Mouse (Mus musculus): ENCODE results near the gene Mmrn1.
"Not testable (repeated sequence)": the region's sequence is repeated elsewhere in the genome, so short reads cannot be mapped to it uniquely, and the experiment has no call there.

The Mmrn1 gene

DNA sequence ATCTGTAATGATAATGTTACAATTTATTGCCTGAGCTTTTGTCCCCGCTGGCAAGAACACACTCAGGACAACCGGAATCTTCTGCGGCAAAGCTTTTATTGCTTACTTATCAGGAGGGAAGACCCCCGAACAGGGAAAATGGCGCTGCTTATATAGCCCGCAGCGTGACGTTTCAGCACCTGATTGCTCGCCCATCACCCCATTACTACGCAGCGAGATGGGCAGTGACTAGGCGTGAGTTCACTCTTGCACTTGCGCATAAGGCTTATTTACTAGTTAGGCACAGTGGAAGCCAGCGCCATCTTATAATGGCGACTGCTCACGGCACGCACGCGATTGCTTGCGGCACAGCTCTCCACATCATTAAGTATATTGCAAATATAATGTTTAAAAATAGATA, at the start of gene Mmrn1:
Gene Mmrn1 (plus strand): TSS at position 301 of the 400 bp plus-strand sequence.
- DNase-seq = not testable (repeated sequence)

DNA sequence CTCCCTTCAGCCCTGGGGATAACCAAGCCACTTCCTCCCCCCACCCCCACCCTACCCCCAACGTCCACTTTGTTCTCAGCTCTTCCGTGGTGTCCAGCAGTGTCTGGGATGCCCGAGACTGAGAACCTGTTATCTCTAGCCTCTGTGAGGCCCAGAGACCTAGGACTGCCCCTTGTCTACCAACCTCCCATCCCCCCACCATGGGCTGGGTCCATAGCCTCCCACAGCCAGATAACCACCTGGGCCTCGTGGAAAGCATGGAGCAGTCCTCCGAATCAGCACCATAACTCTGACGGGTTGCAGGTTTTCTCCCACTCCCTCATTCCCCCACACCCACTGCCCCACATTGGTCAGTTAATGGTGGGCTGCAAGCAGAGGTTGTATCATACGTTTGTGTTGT, 44.4 kb upstream of the Mmrn1 start:
- no peak for DNase-seq

DNA sequence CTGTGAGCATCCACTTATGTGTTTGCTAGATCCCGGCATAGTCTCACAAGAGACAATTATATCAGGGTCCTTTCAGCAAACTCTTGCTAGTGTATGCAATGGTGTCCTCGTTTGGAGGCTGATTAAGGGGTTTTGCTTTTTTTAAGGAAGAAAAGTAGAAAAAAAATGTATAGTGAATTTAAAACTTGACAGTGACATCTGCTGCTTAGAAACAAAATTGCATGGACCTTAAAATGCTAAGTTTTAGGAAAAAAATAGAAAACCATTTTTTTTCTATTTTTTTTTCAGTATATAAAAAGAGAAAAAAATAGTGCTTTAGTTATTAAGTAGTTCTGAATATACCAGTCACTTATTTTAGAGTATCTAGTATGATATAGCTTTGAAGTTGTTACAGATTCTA, 43.2 kb upstream of the Mmrn1 start:
- no peak for DNase-seq

DNA sequence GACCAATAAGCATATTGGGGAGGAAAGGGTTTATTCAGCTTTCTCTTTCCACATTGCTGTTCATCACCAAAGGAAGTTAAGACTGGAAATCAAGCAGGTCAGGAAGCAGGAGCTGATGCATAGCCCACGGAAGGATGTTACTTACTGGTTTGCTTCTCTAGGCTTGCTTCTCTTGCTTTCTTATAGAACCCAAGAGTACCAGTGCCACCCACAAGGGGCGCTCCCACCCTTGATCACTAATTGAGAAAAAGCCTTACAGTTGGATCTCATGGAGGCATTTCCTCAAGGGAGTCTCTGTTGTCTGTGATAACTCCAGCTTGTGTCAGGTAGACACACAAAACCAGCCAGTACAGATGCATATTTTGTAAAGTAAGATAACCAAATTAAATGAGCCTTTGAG, 17.5 kb upstream of the Mmrn1 start:
- no peak for DNase-seq

DNA sequence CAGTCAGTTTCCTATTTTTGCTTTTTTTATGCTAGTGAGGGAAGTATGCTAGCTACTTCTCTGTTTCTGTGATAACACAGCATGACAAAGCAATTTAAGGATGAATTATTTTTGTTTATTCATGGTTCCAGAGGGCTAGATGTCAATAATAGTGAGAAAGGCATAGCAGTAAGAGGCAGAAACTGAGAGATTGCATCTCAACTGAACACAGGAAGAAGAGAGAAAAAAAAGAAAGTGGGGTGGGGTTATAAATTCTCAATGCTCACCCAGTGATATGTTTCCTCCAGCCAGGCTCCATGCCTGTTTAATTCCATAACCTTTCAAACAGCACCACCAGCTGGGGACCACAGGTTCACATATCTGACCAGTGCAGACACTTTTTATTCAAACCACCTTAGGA, 6.6 kb downstream of the Mmrn1 start:
- DNase-seq = peak; percentile 12

DNA sequence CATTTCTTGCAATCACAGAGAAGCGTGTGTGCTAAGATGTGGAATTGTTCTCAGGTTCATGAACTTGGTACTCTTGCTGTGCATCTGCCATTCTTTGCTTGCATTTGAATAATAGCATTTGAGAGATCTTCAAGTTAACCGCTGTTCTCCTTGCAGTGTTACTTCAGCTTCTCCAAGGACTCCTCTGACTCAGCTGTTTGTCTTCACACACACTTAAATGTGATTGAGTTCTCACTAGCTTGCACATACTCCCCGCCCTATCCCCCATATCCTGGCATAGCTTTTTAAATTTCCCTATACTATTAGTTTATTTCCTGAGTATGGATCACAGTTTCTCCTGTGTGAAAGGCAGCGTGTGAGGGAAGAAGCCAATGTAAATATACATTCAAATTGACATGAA, 10.1 kb downstream of the Mmrn1 start:
- no peak for DNase-seq

DNA sequence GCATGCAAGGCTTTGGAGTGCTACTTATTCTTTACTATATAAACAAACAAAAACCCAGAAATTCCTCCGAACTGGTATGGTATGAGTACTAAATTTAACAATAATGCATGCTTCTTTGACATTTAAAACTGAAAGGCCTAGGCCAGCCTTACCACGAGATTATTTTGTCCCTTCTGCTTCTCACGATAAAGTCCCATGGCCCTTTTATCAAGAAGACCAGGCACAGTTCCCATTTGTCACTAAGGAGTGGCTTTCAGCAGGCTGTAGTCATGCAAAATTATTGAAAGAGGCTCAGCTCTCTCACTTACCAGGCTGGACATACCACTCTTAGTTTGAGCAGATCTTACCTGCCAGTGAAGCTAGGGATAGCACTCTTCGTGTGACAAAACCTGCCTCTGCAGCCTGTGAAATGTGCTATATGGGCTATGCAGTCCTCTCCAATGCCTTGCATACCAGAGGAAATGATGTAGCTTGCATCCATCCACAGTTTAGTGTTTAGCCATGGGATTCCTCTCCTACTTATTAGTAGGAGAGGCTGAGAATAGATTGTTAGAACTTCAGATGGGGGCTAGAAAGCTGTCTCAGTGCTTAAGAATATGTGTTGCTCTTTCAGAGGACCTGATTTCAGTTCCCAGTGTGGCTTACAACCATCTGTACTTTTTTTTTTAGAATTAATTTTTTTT, 10.8 kb downstream of the Mmrn1 start:
- no peak for DNase-seq

DNA sequence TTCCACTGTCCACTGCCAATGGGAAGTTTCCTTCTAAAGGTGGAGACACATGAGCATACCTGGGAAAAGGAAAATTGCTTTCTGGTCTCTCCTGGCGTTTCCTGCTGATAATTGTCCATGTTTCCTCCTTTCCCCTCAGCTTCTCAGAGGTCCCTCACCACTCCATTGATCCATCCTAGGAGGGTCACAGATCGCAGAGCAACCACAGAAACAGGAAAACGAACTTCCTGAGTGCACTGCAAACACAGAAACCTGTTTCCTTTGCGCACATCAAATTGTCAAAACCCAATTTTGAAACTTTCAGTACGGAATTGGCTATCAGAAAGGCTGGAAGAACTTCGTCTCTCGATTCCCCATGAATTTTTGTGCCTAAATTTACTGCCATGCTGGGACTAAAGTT, 19.4 kb downstream of the Mmrn1 start:
- DNase-seq = no peak

DNA sequence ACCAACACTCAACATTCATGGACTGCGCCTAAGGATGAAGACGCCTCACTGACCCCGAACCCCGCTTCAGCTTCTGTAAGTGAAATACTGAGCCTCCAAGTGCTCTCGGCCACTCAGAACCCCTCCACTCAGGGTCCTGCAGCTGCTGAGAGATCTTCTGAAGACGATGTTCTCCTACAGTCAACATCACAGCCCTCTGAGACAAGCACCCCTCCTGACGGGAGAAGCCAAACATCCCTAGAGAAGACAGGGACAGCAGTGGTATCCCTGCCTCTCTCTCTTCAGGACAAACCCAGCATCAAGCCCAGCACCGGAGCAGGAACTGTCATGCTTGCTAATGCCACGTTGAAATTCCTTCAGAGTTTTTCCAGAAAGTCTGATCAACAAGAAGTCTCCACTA, 19.8 kb downstream of the Mmrn1 start:
- no peak for DNase-seq

DNA sequence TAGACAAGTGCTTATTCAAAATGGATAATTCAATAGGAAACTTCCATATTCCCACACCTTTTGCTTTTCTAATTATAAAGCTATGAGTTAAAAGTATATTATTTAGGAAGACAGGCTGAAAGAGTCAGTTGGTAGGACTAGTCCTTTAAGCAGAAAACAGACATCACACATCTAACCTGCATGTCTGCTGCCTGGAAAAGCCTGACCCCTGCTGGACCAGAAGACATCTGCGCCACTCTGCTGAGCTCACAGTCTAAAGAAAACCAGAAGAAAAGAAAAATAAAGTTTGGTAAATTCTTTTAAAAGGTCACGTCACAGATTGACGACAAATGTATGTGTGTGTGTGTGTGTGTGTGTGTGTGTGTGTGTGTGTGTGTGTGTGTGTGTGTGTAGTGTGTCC, 25.6 kb downstream of the Mmrn1 start:
- peak; percentile 38 for DNase-seq

DNA sequence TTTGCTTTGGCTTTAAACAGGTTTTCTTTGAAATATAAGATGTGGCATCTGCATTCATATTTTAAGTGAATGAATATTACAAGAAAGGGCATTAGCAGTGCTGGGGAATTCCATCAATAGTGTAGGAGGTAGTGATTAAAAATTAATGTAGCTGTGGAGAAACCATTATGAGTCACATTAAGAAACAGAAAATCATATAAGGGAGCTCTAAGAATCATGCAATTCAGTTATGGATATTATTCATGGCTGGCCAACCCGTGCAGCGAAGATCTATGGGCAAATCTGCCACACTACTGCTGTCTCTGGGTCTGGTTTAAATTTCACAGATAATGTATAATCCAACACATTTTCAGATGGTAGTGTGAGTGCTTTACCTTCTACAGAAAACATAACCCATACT, 36.5 kb downstream of the Mmrn1 start:
- no peak for DNase-seq

DNA sequence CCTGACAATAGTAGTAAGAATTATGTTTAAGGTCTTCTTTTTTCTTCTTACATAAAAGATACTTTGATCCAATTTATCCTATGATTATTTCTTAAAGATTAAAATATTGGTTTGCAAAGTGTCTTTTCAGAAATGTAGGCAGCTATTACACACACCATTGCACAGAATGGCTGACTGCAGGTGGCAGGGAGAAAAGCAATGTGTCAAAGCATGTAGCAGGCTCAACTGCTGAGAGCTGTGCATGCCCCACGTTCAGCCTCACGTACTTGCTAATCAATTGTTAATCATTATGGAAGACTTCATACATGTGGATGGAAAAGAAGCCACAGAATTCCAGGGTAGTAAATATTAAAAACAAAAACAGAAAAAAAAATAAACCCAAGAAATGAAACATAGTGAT, 37.1 kb downstream of the Mmrn1 start:
- no peak for DNase-seq

DNA sequence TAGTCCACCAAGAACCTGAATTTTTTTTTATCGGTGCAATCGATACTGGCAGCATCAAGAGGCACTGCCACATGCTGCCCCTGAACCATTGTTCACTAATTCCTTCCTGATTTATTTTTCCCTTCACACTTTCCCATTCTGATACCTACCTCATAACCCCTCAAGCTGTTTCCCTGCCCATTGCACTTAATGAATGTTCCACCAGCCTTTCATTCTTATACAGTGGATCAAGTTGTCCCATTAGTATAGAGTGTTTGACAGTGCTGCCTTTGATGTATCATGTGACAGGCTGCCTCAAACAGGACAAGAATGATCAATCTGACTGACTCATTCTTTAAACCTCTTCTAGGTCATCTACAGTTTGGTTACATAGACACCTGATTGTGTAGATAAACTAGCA, 37.9 kb downstream of the Mmrn1 start:
- DNase-seq = no peak

DNA sequence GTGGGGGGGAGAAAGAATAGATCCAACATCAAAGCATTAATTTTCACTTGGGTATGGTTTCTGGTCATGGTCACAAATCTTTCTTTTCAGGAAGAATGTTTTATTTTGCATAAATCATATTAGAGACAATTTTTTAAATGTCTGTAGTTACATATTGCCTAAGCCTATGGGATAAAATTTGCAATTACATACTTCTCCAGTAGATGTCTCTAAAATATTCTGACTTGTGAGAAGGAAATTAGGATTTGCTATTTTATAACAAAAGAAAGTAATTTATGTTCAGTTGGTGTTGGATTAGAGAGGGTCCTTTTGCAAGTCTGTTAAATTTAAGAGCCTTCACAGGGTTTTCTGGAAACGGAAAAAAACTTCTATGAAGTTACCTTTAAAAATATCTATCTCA, 39.0 kb downstream of the Mmrn1 start:
- DNase-seq = no peak

DNA sequence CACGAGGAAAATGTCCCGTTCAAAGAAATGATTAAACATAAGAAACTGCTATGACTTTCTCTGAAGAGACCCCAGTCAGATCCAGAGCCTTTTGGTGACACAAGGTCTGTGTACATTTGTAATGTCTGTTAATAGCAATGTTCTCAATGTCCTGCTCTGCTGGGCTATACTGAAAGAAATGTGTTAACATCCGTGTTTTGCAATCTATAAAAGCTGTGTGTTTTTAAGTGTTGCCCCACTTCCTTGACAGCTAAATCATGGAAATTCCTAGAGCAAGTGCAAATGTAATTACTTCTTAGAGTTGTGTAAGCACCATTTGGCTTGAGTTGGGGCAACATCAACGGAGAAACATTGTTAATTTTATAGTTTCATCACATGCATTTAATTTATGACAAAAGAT, 42.2 kb downstream of the Mmrn1 start:
- no peak for DNase-seq

DNA sequence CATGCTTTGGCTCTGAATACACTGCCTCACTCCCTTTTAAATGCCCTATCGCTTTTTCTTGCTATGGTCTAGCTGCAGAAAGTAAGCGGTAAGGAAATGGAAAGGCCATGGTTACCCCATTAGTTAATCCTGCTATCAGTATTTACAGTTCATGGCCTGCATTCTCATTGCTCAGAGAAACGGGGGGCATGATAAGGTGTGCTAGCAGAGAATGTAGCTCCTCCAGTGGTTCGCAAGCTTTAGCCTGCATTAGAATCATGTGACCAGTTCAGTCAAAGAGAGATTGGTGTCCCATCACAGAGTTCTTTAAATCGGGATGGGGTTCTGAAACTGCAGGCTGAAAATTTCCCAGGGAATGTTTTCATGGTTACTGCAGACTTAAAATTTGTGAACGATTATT, 44.6 kb downstream of the Mmrn1 start:
- no peak for DNase-seq

DNA sequence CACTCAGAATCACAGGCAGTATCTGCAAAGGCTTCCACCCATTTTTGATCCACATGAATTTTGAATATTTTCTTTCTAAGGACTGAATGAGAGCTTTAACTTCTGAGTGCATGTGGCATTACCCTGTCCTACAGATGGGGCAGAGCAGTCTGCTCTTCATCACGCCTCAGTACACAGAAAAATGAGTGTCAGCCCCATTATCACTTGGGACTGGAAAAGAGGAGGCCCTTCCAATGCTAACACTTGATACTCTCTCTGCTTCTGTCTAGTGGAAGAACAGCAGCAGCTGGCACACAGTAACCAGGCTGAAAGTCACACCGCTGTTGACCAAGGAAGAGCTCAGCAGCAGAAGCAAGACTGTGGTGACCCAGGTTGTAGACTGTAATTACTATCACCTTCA, 46.0 kb downstream of the Mmrn1 start:
- no peak for DNase-seq

DNA sequence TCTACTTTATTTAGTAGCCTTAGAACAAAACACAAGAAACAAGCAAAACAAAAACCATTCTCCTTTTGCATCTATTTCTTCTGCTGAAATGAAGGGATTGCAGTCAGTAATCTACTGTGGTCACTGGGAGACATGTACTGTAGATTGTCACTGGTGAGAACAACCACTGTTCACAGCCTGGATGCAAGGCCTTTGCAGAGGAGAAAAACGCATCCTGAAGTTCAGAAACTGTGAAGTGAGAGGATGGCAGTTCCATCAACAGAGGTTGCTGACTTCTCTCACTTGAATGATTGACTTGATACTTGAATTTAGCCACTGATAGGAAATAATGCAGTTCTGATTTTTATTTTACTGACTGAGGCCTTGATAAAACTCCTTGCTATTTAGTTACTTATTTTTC, 53.8 kb downstream of the Mmrn1 start:
- DNase-seq = no peak

DNA sequence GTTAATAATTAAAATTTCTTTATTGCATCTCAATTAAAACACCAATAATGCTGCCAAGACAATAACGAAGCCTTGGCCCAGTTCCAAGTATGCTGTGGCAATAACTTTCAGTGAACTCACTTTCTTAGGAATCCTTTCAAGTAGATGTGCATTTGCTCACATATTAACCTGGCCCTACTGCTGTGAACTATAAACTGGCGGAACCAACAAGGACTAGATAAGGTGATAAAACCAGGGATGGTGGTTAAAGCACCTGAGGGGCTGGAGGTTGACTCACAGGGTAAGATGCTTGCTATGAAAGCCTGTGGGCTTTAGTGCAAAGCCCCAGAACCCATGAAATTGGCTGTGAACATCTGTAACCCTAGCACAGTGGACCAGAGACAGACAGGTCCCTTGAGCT, 54.3 kb downstream of the Mmrn1 start:
- no peak for DNase-seq

DNA sequence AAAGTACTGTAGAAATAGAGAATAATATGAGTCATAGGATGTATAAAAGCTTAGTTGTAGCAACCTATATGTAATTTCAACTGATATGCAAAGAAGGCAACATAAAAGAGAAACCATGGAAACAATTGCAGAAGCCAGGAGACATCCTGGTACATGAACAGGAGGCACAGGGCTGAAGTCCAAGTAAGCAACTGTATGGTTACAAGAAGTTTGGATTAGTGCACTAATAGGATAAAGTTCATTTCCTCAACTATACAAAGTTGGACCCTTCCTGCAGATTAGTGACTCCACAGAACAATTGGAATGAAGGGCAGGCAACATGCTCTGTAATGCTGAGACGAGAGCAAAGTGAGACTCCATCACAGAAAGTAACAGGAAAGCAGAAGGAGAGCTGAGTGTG, 59.6 kb downstream of the Mmrn1 start:
- DNase-seq = no peak

DNA sequence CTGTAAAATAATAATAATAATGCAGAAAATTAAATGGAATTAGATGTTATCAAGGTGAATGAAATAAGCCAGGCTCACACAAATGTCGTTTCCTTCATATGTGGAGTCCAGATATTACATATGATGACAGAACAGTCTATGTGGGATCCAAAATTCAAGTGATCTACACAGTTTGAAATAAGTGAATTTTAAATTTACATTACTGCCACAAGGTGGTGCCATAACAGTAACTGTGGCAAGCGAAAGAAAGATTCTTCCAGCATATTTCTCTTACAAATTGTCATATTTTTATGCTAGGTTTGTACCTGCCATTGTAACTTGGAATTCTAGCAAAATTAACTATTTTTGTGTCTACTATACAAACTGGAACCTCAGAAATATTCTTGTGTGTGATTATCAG, 61.1 kb downstream of the Mmrn1 start:
- DNase-seq = peak; percentile 9

DNA sequence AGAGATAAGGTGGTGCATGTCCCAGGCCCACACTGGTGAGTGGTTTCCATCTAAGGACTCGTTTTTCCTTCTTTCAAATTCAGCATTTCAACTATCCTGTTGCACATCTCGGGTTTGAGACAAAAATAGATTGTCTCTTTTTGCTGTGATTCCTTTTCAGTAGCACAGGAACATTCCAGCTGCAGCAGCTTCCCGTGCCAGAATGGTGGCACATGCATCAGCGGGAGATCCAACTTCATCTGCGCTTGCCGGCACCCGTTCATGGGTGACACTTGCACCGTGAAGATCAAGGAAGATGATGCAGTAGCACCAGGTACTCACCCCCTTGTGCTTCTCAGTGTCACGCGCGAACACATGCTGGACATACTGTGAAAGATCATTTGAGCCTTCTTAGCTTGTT, 62.1 kb downstream of the Mmrn1 start:
- no peak for DNase-seq

DNA sequence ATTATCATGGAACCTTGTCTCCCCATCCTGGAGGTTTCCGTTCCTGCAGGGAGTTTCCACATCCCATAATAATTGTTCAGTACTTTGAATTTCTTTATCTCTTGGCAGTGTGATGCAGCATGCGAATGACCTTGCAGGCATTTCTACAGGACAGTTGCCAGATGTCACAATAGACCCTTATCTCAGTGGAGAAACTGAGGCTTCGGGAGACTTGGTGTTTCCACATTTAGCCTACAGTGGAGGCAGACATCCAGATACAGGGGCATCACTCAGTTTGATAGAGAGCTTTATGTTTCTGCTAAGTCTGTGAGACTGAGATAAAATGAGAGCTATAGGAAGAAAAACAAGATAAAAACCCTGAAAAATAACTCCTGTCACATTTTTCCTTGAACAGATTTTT, 63.0 kb downstream of the Mmrn1 start:
- no peak for DNase-seq

DNA sequence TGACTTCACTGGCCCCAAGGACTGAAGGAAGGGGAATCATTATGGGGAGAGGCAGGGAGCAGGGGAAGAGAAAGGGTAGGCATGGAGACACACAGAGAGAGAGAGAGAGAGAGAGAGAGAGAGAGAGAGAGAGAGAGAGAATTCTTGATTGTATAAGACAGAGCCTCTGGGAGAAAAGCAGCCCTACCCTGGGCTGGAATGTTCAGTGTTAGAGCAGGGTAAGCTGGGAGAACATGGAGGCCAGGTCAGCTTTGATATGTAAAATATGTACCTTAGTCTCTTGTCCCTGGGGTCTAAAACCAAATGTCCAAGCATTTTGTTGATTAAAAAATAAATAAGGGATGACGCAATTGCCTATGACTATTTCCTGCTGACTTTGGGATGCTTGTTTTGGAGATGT, 67.6 kb downstream of the Mmrn1 start:
- DNase-seq = no peak

DNA sequence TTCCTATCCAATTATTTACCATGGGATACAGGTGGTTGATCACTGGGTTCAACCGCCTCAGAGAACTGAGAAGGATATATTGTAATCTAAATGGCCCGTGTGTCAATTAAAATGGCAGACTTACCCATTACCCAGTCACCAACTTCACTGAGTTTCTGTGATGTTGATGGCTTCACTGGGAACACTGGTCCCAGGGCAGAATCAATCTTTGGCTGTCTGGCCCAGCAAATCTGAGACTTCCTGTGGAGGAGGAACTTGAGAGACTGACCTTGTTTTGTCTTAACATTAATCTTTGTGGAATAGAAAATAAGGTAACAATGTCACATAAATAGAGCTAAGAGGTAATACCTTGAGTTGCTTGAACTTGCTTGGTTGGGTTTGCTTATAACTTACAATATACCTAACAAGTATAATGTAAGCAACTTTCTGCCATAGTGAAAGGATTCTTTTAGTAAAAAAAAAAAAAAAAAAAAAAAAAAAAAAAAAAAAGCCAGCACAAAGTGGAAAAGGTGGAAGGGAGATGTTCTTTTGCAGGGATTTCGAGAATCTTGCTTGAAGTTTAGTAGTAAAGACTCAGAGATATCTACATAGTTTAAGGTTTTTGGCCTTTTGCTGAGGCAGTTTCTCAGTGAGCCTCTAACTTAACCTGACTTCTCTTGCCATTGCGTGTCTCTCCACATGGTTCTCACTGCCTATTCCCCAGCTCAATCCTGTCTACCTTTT, 68.8 kb downstream of the Mmrn1 start:
- no peak for DNase-seq

Data from lung, postnatal 36 days (tissue).